Mouse (Mus musculus) myocyte (in vitro differentiated cells): ENCODE data around the gene Fhit.

ENCODE experiments used
- CEBPB ChIP-seq: IDR thresholded peaks from 2 replicates; pipeline ENCODE4 v1.6.1; 2011; ENCODE audit warnings: mild to moderate bottlenecking, moderate library complexity; ENCODE audit not compliant: poor library complexity, insufficient read depth, severe bottlenecking
- E2F4 ChIP-seq: IDR thresholded peaks from one replicate; pipeline ENCODE4 v1.6.1; 2011; ENCODE audit warnings: mild to moderate bottlenecking, control low read depth, moderate library complexity; ENCODE audit not compliant: insufficient read depth
- MAX ChIP-seq: IDR thresholded peaks from one replicate; pipeline ENCODE4 v1.6.1; 2011; ENCODE audit warnings: low read depth, mild to moderate bottlenecking, control low read depth
- MYOD1 ChIP-seq, 3 experiments: IDR thresholded peaks; one replicate each; pipeline ENCODE4 v1.6.1; 2011; ENCODE audit warnings: control low read depth in 2 of 3, low read depth in 2 of 3, mild to moderate bottlenecking in 2 of 3, moderate library complexity in 1 of 3; ENCODE audit not compliant: insufficient read length in 2 of 3, control insufficient read depth in 1 of 3
- POLR2A ChIP-seq: IDR thresholded peaks from one replicate; pipeline ENCODE4 v1.6.1; 2011; ENCODE audit warnings: low read depth, mild to moderate bottlenecking, control low read depth, moderate library complexity; ENCODE audit not compliant: insufficient read length
- POLR2AphosphoS2 ChIP-seq: IDR thresholded peaks from one replicate; pipeline ENCODE4 v1.6.1; 2011; ENCODE audit warnings: low read depth, control low read depth; ENCODE audit not compliant: insufficient read length
- SRF ChIP-seq: IDR thresholded peaks from one replicate; pipeline ENCODE4 v1.6.1; 2011; ENCODE audit warnings: low read depth; ENCODE audit not compliant: control insufficient read depth, insufficient read length
- USF1 ChIP-seq: IDR thresholded peaks from one replicate; pipeline ENCODE4 v1.6.1; 2011; ENCODE audit warnings: low read depth, mild to moderate bottlenecking, control low read depth, moderate library complexity

DNA sequence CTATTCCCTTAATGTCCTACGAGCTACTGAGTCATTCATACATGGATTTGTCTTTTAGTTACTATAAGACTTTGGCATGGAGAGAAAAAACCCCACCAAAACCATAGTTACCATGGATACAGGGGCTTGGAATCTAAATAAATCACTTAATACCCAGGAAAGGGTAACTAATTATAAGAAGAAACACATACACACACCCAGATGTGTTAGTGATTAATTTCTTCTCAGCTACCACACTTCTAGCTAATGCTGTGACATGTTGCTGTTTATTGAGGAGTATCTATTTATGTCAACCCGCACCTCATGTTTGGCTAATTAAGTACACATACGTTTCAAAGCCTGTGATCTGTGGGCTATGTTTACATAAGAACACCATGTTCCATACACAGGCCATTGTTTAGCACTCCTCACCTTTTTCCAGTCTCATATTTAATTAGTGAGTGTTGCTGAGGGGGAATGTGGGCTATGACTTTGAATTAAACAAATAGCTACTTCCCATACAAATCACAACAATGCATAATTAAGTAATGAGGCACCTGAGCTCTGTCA lies 1373.4 kb downstream of the Fhit start:
- TF ChIP-seq MAX = no peak
- no peak for TF ChIP-seq POLR2A
- no peak for TF ChIP-seq USF1
- no peak for TF ChIP-seq SRF
- TF ChIP-seq POLR2AphosphoS2 = no peak
- no peak for TF ChIP-seq CEBPB
- no peak for TF ChIP-seq E2F4
- no peak for TF ChIP-seq MYOD1 (IDR thresholded peaks at IDR 0.05; ENCODE audit: control insufficient read depth in 1 of 3, insufficient read length in 2 of 3, low read depth in 2 of 3)
